Mouse (Mus musculus) mouse trophoblast stem cell (cell line): Measurements from ENCODE around the gene Usp12.

Experiments used
- in situ Hi-C, 2 experiments: fragments of 300-500 bp; cut with MseI, MboI; formaldehyde crosslinking; loops; 2 replicates in 1 of 2; 3 replicates in 1 of 2; pipeline ENCODE4 v1.15.1; 2025

The Usp12 gene

DNA sequence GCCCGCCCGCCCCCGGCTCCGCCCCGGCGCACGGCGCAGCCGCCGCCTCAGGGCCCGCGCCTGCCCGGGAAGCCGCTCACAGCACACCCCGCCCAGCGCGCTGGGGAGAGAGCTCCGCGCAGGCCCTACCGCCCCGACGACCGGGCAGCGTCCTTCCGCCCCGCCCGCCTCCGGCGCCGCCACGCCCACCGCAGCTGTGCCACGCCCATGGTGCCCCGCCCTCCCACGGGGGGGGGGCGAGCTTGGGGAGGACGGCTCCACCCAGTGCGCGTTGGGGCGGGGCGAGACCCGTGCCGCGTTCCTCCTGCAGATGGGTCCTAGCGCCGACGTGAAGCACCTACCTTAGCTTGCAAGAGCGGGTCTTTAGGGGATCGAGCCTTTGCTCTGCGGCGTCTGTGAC is at the start of gene Usp12:
Gene Usp12 (minus strand): TSS at position 154 of the 400 bp plus-strand sequence.
- in situ Hi-C loops: no loop called here

DNA sequence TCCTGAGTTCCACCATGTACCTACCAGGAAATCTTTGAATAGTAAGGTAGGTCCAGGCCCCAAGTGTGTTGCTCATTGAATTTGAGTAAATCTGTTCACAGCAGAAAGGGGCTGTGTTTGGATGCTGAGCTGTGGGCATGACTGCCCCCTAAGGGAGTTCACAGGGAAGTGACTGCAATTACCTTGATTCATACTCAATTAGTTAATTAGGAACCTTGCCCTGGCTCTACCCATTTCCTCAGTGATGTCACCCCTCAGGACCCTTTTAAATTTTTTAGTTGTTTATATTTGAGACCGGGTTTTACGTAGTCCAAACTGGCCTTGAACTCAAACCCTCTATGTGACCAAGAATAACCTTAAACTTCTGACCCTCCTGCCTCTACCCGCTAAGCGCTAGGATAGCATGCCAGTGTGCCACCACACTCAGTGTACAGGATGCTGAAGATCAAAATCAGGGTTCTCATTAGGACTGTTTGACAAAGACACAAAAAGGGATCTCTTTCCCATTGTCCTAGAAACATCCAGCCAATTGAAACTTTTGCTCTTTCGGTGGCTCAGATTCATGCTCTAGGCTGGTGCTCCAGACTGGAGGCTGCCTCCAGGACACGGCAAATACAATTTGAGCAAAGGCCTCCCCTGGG is 49.6 kb upstream of the Usp12 start:
- in situ Hi-C loops: no loop called here

DNA sequence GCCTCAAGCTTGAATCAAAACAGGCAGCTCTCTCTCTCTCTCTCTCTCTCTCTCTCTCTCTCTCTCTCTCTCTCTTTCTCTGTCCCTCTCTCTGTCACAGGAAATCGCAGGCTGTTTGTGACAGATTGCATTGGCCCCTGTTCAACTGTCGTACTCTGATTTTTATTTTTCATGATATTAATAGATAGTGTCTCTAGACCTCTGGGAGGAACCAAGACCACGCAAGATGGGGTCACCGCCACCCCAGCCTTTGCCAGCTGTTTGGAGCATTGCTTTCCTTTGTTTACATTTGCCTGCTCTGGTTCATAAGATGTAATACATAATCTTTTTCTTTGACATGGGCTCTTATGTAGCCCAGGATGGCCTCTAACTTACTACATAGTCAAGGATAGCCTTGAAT is 47.2 kb upstream of the Usp12 start:
- in situ Hi-C loops: no loop called here

DNA sequence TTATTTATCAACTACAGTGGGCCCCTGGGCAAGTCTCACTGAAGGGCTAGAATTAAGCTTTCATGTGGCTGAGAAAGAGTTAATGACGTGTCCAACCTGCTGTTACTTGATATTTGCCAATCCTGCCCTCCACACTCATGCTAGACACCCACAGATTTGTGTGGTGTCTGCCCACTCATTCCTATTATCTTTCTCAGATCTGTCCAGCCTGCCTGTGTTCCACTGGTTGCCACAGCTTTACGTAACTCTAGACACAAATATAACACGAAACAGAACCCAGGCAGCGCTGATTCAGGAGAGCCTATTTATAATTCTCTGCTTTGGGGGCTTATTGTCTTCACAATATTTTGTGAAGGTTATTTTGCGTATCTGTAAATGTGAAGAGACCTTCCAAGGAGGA is 46.5 kb upstream of the Usp12 start:
- in situ Hi-C loops: no loop called here

DNA sequence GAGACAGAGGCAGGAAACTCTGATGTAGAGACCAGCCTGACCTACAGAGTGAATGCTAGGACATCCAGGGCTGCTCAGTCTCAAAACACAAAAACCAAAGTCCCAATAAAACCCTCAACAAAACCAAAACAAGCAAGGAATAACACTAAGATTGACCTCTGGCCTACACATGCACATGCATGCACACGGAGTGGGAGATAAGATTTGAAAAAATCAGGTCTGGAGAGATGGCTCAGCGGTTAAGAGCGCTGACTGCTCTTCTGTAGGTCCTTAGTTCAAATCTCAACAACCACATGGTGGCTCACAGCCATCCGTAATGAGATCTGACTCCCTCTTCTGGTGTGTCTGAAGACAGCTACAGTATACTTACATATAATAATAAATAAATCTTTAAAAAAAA is 45.6 kb upstream of the Usp12 start:
- in situ Hi-C loops: no loop called here

DNA sequence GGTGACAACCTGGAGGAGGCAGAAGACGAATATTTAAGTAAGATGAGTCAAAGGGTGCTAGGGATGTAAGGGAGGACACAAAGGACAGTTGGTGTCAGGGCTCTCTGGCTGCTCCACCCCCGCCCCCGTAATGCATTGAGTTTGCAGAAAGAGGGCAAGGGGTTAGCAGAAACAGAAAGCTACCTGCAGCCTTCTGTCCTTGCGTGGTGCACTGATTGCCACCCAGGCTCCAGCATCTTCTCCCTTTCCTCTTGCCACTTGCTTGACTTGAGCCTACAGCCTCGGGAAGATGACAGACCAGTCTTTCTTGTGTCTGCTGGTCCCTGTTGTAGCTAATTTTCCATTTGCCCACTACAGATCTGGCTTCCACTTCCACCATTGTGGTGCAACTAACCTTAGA is 45.0 kb upstream of the Usp12 start:
- in situ Hi-C loops: no loop called here

DNA sequence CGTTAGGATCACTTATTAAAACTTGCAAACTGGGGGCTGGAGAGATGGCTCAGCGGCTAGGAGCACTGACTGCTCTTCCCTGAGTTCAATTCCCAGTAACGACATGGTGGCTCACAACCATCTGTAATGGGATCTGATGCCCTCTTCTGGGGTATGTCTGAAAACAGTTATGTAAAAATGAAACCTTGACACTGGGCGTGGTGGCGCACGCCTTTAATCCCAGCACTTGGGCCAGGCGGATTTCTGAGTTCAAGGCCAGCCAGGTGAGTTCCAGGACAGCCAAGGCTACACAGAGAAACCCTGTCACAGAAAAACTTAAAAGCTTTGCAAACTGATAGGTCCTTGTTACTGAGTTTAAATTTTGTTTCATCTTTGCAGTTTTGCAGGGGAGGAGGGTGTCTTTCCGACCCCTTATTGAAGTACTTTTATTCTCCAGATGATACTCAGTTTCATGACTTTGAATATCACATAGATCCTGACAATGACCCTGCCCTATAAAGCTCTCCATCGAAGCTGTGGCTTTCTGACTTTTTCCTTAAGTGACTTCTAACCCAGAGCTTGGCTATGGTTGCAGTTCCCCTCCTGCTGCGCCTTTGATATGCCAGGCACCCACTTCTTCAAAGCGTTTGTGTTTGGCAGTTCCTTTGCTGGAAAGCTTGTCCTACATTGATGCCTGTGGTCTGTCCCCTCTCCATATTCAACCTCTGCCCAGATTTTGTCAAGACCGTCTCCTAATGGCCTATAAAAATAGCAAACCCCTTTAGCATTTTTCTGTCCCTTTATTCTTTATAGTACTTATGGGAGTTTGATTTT is 44.2 kb upstream of the Usp12 start:
- in situ Hi-C loops: no loop called here

DNA sequence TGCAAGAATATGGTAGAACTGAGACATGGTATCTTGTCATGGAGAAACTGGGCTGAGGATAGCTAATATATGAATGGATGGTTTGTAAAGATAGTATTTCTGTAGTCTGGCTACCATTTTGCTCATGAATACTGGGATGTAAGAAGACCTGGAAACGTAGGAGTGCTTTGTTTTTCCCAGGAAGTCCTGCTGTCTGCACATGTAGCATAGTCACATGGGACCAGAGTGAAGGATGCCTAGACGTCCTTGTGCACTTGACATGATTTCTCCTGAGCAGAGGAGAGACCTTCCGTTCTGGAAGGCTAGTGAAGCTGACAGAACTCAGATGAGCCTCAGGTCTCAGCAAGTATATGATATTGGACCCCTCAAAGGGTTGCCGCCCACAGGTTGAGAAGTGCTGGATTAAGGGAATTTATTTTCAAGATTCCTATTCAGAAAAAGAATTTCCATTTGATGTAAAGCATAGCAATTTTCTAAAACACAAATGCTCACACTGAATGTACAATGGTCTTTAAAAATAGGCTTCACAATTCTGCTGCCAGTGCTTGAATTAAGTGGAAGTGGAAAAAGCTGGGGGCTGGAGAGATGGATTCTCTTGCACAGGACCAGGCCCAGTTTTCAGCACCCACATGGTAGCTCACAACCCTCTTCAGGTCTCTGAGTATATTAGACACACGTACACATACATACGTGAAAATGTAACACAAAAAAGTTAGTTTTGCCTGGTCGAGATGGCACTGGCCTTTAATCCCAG is 43.3 kb upstream of the Usp12 start:
- in situ Hi-C loops: no loop called here

DNA sequence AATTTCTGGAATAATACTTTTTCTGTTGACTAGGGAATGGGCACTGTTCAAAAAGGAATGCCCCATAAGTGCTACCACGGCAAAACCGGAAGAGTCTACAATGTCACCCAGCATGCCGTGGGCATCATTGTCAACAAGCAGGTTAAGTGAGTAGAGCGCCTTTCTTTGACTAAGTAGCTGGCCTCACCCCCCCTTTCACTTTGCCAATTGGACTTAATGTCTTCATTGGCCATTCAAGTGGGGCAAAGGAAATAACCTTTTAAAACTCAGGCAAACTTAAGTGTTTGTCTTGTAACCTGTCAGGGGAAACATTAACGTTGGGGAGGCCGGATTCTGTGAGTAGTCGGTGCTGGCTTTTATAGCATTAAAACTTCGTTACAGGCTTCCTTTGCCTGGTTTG is 40.2 kb upstream of the Usp12 start:
- in situ Hi-C loops: no loop called here

DNA sequence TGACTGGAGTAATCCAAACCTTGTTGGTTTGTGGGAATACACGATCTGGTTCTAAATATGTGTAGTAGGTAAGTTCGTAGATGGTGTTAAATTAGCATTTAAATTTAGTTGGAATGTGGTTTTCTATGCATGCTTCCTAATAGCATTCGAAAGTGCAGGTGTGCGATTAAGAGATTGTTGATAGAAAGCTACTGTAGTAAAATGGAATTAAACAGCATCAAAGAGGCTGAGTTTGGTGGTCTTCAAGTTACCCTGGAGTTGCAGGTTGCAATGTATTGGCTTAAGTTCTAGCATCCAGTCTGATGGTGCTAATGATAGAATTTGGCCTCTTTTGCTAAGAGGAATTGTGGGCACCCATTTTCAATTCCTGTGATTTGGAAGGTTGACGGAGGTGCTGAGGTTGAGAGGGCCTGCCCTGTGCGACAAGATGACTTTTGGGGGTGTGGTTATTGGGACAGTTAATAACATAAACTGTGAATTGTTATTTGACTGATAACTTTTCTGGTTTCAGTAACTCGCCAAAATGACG is 38.9 kb upstream of the Usp12 start:
- in situ Hi-C loops: no loop called here

DNA sequence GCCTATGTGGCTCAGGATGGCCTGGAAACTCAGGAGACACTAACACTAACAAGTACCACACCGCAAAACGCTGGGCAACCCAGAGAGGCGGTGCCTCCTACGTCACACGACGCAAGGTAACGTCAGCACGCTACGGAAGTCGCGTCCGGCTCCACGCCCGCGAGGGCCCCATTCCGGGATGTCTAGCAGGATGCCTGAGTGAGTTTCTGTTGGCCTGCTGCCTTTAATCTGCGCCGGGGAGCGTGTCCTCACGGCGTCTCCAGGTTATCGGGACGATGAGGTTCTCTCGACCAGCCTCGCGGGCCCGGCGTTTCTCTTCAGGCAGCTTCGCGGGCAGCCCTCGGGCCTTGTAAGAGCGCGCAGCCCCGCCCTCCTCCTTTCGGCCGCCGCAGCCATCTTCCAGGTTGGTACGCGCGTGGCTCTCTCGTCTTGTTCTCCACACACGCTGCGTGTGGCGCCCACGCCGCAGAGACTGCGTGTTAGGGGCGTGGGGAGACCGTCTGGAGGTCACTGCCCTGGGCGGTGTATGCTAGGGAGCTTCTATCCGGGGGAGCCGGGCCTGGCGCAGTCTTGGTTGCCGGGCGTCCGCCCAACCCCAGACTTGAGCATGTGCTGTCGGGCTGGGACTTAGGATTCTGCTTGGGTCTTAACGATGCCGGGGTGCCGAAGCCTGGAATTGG is 38.1 kb upstream of the Usp12 start, which contains the start of gene Rpl21:
Gene Rpl21 (plus strand): TSS at position 122 of the 680 bp plus-strand sequence.
- in situ Hi-C loops: no loop called here

DNA sequence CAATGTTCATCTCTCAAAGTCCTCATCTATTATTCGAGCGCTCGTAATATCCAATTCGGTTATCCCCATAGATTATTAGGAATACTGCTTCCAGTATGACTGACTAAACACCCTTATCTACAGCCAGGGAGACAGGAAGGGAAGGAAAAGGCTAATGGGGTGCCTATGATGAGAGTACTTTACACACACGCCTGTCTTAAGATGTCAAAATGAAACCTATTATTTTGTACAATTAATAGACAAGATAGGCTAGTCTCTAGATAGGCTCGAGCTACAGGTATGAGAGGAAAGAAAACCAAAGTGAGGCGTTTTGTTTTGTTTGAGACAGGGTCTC is 37.6 kb upstream of the Usp12 start:
- in situ Hi-C loops: no loop called here

DNA sequence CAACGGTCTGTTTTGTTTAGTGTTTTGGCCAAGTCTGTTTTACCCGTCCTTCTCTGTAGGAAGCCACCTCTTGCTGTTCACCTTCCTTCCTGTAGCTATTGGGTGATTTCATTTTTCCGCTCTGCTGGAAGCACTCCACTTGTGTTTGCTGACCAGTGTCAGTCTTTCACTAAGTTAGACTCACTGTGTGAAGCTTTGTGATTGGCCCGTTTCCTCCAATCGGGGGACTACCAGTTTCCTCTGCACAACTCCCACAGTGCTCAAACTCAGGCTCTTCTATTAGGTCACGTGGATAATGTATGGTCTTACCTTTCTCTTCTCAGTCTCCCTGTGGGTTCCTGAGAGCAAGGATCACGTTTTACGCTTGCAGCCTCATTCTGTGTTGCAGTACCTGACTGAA is 34.7 kb upstream of the Usp12 start:
- in situ Hi-C loops: no loop called here

DNA sequence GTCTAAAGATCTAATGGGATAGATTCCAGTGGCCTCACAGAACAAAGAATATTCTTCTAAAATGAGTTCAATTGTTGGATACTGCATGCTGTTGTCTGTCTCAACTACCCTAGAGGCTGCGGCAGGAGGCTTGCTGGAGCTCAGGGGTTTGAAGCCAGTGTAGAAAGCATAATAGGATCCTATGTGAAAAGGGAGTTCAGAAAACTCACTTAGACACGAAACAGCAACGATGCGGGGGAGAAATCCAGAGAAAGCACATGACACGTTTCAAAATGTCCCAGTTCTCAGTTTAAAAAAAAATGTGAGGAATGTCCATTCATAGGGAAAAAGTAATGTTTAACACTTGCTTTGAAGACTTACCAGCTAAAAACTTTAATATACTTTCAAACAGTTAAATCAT is 28.2 kb upstream of the Usp12 start:
- in situ Hi-C loops: no loop called here

DNA sequence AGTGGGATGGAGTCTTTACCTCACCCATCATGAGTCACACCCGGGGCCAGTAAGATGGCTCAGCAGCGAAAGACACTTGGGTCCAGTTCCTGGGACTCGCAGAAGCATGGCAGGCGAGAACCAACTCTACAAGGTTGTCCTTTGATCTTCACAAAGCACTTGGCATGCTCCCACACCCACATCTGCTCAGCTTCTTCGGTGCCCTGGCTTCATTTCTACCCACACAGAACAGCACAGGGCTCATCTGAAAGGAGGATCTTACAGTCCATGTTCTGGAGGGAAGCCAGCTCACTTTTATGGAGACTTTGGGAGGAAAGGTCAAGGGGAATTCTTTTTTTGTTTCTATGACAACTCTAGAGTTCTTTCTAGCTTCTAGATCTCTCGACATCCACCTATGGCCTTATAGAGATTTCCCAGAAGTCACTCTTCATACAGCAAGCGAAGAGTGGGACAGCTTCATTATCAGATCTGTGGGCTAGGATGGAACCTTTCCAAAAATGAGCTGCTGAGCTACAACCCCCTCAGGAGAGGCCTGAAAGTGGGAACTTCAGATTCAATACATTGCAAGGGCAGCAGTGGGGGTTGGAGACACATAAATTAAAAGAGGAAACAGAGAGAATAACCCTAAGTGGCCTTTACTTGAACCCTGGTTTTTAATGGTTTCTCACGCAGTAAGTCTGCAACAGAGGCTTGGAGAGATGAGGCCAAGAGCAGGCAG is 24.3 kb upstream of the Usp12 start:
- in situ Hi-C loops: loop anchor here in 1 of 2 experiments (10.0 kb wide), 1 partner anchor 114 kb away; no protein-coding TSS in a partner anchor

DNA sequence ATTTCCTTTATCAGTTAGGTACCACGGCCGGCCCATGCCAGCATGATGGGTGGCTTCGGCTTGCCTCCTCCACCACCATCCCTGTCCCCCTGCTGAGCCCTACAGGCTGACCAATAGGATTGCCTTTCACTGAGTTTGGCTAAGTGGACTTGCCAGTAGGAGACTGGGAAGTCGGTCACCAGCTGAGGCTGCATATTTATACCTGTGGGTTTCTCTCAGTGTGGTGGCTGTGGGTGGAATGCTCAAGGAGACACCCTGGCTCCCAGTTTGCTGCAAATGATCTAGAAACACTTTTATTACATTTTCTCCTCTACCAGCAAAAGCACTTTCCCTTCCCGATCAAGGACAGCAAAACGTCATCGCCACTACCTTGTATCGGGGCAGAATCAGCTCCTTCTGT is 22.8 kb upstream of the Usp12 start:
- in situ Hi-C loops: loop anchor here in 1 of 2 experiments (10.0 kb wide), 1 partner anchor 113 kb away; no protein-coding TSS in a partner anchor

DNA sequence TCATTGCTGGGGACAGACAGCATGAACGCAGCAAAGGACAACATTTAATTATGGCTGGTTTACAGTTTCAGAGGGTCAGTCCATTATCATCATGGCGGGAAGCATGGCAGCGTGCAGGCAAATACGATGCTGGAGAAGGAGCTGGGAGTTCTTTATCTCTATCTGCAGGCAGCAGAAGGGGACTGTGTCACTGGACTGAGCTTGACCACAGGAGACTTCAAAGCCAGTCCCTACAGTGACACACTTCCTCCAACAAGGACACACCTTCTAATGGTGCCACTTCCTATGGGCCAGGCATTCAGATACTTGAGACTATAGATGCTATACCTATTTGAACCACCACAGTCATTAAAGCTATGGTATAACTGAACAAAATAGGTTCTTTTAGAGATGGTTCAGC is 20.6 kb upstream of the Usp12 start:
- in situ Hi-C loops: loop anchor here in 1 of 2 experiments (10.0 kb wide), 1 partner anchor 111 kb away; no protein-coding TSS in a partner anchor

DNA sequence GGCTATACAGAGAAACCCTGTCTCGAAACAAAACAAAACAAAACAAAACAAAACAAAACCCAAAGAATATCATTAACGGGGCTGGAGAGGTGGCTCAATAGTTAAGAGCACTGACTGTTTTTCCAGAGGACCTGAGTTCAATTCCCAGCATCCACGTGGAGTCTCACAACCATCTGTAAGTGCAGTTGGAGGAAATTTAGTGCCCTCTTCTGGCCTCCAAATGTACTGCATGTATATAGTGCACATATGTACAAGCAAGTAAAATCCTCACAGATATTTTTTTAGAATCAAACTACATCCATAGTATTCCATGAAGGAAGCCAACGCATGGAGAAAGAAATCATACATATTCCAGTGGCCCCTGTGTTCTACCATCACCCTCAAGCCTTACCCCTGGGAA is 18.6 kb upstream of the Usp12 start:
- in situ Hi-C loops: loop anchor here in 1 of 2 experiments (10.0 kb wide), 1 partner anchor 109 kb away; no protein-coding TSS in a partner anchor

DNA sequence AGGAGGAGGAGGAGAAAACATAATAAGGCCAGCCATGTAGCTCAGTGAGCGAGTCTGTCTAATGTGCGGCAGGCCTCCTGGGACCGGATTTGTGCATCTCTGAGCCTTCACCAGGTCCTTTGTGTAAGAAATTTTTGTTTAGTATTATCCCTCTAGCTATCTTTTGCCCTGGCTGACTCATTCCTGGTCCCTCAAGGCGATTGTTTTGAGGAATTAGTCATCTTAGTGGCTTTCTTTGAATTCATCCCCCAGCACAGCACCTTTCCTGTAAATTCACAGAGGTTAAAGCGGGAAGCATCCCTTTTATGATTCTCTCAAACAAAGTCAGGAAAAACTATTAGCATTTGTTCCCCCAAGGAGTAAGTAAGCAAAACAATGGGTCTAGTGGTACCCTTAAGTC is 18.1 kb upstream of the Usp12 start:
- in situ Hi-C loops: loop anchor here in 1 of 2 experiments (10.0 kb wide), 1 partner anchor 108 kb away; no protein-coding TSS in a partner anchor

DNA sequence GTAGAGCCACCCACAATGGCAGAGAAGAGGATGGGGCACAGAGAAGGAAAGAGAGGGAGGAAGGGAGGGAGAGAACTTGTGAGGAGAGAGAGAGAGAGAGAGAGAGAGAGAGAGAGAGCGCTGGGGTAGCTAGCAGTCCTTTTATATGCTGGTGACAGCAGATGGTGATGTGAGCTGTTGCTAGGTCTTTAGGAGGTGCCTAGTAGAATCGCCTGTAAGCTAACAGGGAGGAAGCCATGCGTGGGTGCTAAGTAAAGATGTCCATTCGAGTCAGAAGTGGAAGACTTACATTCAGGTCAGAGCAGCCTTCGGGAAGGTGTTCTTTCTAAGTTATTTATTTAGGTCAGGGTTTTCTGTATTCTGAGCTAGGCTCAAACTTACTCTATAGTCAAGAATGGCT is 15.1 kb upstream of the Usp12 start:
- in situ Hi-C loops: loop anchor here in 1 of 2 experiments (10.0 kb wide), 1 partner anchor 105 kb away; no protein-coding TSS in a partner anchor

DNA sequence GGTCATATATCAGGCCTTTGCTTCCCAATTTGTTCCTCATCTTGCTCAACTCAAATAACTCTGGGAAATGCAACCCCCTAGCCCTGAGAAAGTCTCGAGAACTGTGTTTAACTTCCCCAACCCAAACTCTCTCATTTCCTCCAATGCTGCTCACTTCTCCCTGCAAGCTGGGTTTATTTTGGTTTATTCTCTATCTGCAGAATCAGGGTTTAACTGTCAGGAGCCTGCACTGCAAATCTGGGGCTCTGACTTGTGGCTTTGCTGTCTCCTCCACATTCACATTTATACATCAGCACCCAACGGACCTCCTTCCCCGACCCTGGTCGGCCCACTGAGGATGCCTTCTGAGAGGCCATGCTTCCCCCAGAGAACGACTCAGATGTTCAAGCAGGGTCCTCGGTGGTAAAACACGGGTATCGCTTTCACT is 11.2 kb upstream of the Usp12 start:
- in situ Hi-C loops: no loop called here
